Mouse (Mus musculus) midbrain, embryonic 15.5 days (tissue): Measurements from ENCODE around the gene Sgo2a. TPM values are rescaled to one million over a fixed set of nuclear protein-coding genes. Genes with fewer than 3 reads are reported as not detected.

ENCODE experiments used
- ATAC-seq: fragments of 200-750 bp; cut with Nextera tagmentation; replicated peaks from 2 replicates; pipeline ENCODE4 v1.8.0; 2017; ENCODE audit warnings: moderate TSS enrichment
- H3K27ac ChIP-seq: fragments of 300-500 bp; sonication (generic); 2 replicates; pipeline ENCODE4 v1.5.1; 2015; ENCODE audit warnings: mild to moderate bottlenecking, inconsistent platforms
- H3K27me3 ChIP-seq: fragments of 300-500 bp; sonication (generic); replicated peaks from 2 replicates; pipeline ENCODE4 v1.6.1; 2015; ENCODE audit warnings: inconsistent platforms
- H3K36me3 ChIP-seq: fragments of 300-500 bp; sonication (generic); replicated peaks from 2 replicates; pipeline ENCODE4 v1.6.1; 2015; ENCODE audit warnings: inconsistent platforms
- H3K4me1 ChIP-seq: fragments of 300-500 bp; sonication (generic); 2 replicates; pipeline ENCODE4 v1.6.1; 2015; ENCODE audit warnings: inconsistent platforms
- H3K4me2 ChIP-seq: fragments of 300-500 bp; sonication (generic); 2 replicates; pipeline ENCODE4 v1.6.1; 2015; ENCODE audit warnings: inconsistent platforms, mild to moderate bottlenecking, moderate library complexity
- H3K4me3 ChIP-seq: fragments of 300-500 bp; sonication (generic); 2 replicates; pipeline ENCODE4 v1.5.1; 2015; ENCODE audit warnings: mild to moderate bottlenecking, inconsistent platforms
- H3K9ac ChIP-seq: fragments of 300-500 bp; sonication (generic); 2 replicates; pipeline ENCODE4 v1.6.1; 2015; ENCODE audit warnings: mild to moderate bottlenecking, inconsistent platforms
- H3K9me3 ChIP-seq: fragments of 300-500 bp; sonication (generic); 2 replicates; pipeline ENCODE4 v1.6.1; 2016; ENCODE audit warnings: inconsistent platforms
- WGBS: fragments of 180-500 bp; shearing (Covaris S2); methylation state at CpG from one replicate; pipeline ENCODE4 v1.1.7; 2015; ENCODE audit warnings: mixed read lengths; 5-methylcytosine and 5-hydroxymethylcytosine counted together
- polyA plus RNA-seq: library from polyadenylated mRNA; unstranded; fragments of >200 nt; fragmentation: Nextera tagmentation; extraction: Ambion mirVana; gene quantifications from 2 replicates; pipeline ENCODE4 v1.2.1, GENCODE M21; 2015

Sgo2a gene
- polyA plus RNA-seq, 1 experiment from 2014 or later: 2.8 TPM

DNA sequence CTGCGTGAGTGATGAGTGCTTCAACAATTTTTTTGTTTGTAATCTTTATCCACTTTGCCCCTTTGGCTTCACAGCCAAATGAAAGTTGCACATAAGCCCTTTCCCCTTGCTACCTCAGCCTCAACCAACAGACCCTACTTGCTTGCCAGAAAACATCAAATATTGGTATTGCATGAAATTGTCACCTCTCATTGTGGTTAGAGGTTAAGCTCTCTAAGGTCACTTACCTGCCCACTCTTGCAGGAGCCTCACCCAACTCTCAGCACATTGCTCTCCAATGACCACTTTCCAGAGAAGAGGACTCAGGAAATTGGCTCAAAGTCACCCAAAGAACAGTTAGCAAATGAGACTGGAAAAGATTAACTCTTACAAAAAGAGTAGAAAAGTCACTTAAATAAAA lies 75.7 kb downstream of the Sgo2a start:
- H3K4me1 ChIP-seq: no peaks in the 10 kb centered on the region
- no peak for ATAC-seq
- H3K36me3 ChIP-seq: no peaks in the 10 kb centered on the region
- 97% methylated on average over 1 of the region's 1 CpGs for WGBS
- no peaks in the 10 kb centered on the region for H3K27me3 ChIP-seq
- no peak overlapping the region for H3K4me3 ChIP-seq
- no peak overlapping the region for H3K27ac ChIP-seq
- H3K9me3 ChIP-seq: no peaks in the 10 kb centered on the region
- H3K4me2 ChIP-seq: no peak overlapping the region
- H3K9ac ChIP-seq: no peak overlapping the region

GRCm38 (mm10) chr1:58072416-58072815 lies 76.6 kb downstream of the Sgo2a start:
- no peak overlapping the region for H3K27ac ChIP-seq
- no peak overlapping the region for H3K4me3 ChIP-seq
- ATAC-seq: no peak
- no peak overlapping the region for H3K9ac ChIP-seq
- H3K4me1 ChIP-seq: no peaks in the 10 kb centered on the region
- no peaks in the 10 kb centered on the region for H3K36me3 ChIP-seq
- 85% methylated on average over 2 of the region's 2 CpGs for WGBS
- H3K27me3 ChIP-seq: no peaks in the 10 kb centered on the region
- no peak overlapping the region for H3K4me2 ChIP-seq
- H3K9me3 ChIP-seq: no peaks in the 10 kb centered on the region

DNA sequence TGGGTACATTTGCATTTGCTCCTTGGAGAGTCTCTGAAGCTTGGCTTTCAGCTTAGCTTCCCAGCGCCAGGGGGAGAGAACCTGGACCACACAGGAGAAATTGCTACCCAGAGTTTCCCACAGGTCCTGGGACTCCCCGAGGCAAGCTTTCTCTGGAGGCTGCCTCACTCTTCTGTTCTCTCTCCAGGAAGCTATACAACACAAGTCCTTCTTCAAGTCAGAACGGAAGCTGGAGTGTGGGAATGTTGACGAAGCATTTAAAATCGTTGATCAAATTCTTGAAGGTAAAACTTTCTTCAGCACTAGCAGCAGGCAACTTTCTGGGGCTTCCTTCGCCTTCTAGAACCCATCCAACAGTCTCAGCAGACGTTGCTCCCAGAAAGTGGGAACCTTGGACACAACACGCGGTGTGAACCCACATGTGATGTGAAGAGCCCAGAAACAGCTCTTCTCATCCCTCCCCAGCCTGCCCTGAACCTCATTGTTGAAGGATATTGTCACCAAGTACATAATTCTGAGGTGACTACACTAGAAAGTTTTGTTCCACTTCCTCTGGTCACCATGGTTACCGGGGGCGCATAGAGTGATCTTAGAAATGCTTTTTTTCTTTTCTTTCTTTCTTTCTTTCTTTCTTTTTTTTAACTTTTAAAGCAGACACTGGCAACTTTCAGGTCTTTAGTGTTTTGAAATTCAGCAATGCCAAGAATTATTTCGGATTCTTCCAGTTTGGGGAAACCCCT lies 77.4 kb downstream of the Sgo2a start:
- Histone ChIP-seq H3K27me3 (no peaks in the 10 kb centered on the region), H3K27ac (no peak overlapping the region), H3K36me3 (no peaks in the 10 kb centered on the region), H3K4me2 (no peak overlapping the region), H3K9ac (no peak overlapping the region), H3K9me3 (no peaks in the 10 kb centered on the region), H3K4me3 (no peak overlapping the region), H3K4me1 (no peaks in the 10 kb centered on the region)
- 77% methylated on average over 12 of the region's 12 CpGs for WGBS
- ATAC-seq: no peak

GRCm38 (mm10) chr1:58074266-58074665 lies 78.5 kb downstream of the Sgo2a start:
- 94% methylated on average over 2 of the region's 2 CpGs for WGBS

More at GRCm38 (mm10) chr1:58074266-58074665, 78.5 kb downstream of the Sgo2a start:
- Histone ChIP-seq H3K4me3 (no peak overlapping the region), H3K27me3 (no peaks in the 10 kb centered on the region), H3K4me1 (no peaks in the 10 kb centered on the region), H3K4me2 (no peak overlapping the region), H3K9me3 (no peaks in the 10 kb centered on the region), H3K9ac (no peak overlapping the region), H3K27ac (no peak overlapping the region), H3K36me3 (no peaks in the 10 kb centered on the region)
- ATAC-seq: no peak

Other genes with a start within 250 kb of the Sgo2a start
- 77.0 and 82.8 TPM in 2 replicates for gene Spats2l, start 221.8 kb upstream of the Sgo2a start, polyA plus RNA-seq
- gene Kctd18, start 23.0 kb downstream of the Sgo2a start, polyA plus RNA-seq: 28.9 and 29.7 TPM in 2 replicates
- 0.20 and 0.26 TPM in 2 replicates for gene Aox1, start 34.0 kb downstream of the Sgo2a start, polyA plus RNA-seq
- gene Aox3, start 117.2 kb downstream of the Sgo2a start, polyA plus RNA-seq: 0.34 and 0.93 TPM in 2 replicates
- gene Aox4, start 214.4 kb downstream of the Sgo2a start, polyA plus RNA-seq: 0.34 and 0.43 TPM in 2 replicates